Mouse (Mus musculus): ENCODE results near the gene C77080. TPM values are rescaled to one million over a fixed set of nuclear protein-coding genes. Genes with fewer than 3 reads are reported as not detected.
A peak's percentile ranks its signal among the peaks of the same experiment; 100 is the strongest.

Gene C77080
- polyA plus RNA-seq, 1 experiment from 2014 or later: 0.47 TPM

DNA sequence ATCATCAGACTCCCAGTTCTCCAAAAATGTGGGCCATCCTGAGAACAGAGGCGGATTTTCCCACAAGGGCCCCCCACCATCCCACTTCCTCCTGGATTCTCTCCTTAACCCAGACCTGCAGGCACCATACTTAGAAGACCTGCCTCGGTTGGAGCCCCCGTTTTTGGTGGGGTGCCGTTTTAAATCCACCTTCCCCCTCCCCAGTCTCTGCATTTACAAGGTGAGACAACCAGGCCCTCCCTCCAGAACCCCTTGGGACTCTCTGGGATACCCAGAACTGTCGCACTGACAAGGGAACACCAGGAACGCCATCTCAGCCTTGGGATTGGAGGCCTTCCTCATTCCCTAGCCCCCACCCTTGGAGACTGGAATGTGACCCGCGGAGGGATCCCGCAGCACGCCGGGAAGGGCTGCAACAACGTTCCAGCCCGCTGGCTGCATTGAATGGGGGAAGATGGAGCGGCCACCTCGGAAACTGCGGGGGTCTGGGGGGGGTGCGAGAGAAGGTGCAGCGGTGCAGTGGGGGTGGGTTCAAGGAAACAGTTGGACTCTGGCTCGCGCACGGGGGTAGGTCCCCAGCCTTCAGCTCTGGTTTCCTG lies 23.3 kb downstream of the C77080 start:
- WGBS (ENCODE audit: insufficient replicate concordance): 19% methylated on average over 21 of the region's 21 CpGs
- Histone ChIP-seq H3K4me2 (peak overlapping the region; percentile 95), H3K9me3 (replicated peaks) (no peaks in the 10 kb centered on the region), H3K36me3 (no peaks in the 10 kb centered on the region), H3K27me3 (peaks cover 58% of the 10 kb centered on the region), H3K4me3 (replicated peaks) (peak overlapping the region; percentile 68), H3K9ac (no peak overlapping the region), H3K4me1 (replicated peaks) (peaks cover 73% of the 10 kb centered on the region), H3K27ac (no peak overlapping the region)
- no peak for ATAC-seq (ENCODE audit: low read depth)
- no peak for DNase-seq

DNA sequence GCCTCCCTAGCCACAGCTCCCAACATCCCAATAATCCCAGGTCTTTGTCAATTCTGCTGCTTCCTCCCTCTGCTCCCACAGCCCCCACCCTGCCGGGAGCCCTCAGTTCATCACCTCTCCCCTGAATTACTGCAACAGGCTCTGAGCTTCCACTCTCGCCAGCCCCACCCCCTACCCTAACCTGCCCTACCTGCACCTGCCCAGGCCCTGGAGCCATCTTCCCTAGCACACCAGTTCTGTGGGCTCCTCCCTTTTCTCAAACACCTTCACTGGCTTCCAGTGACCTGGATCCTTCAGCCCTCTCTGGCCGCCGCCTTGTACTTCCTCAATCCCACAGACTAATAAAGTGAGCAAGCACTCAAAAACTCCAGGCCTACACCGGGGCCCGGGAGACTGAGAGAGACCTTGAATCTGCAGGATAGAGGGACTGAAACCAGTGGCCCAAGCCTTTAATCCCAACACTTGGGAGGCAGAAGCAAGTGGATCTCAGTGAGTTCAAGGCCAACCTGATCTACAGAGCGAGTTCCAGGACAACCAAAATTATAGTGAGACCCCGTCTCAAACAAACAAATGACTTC lies 24.9 kb downstream of the C77080 start:
- Histone ChIP-seq H3K27ac (peak overlapping the region; percentile 90), H3K27me3 (peaks cover 49% of the 10 kb centered on the region), H3K9ac (no peak overlapping the region), H3K4me3 (replicated peaks) (no peak overlapping the region), H3K4me1 (replicated peaks) (peaks cover 81% of the 10 kb centered on the region), H3K4me2 (no peak overlapping the region), H3K9me3 (replicated peaks) (no peaks in the 10 kb centered on the region), H3K36me3 (no peaks in the 10 kb centered on the region)
- no peak for ATAC-seq (ENCODE audit: low read depth)
- WGBS (ENCODE audit: insufficient replicate concordance): 61% methylated on average over 8 of the region's 8 CpGs
- no peak for DNase-seq

GRCm38 (mm10) chr4:129235147-129235546 lies 26.1 kb downstream of the C77080 start:
- peak; percentile 77 for DNase-seq
- H3K9ac ChIP-seq: peak overlapping the region; percentile 30; the same call in 1 of the 2 replicates
- no peak overlapping the region for H3K4me3 ChIP-seq (replicated peaks)
- H3K36me3 ChIP-seq: no peaks in the 10 kb centered on the region
- peaks cover 43% of the 10 kb centered on the region for H3K27me3 ChIP-seq
- ATAC-seq (ENCODE audit: low read depth): peak; percentile 65
- H3K27ac ChIP-seq: peak overlapping the region; percentile 90
- 31% methylated on average over 3 of the region's 3 CpGs for WGBS (ENCODE audit: insufficient replicate concordance)
- no peaks in the 10 kb centered on the region for H3K9me3 ChIP-seq (replicated peaks)
- H3K4me2 ChIP-seq: peak overlapping the region; percentile 54
- H3K4me1 ChIP-seq (replicated peaks): peaks cover 92% of the 10 kb centered on the region

GRCm38 (mm10) chr4:129234488-129234887 lies 26.7 kb downstream of the C77080 start:
- DNase-seq (peak; percentile 77), ATAC-seq (ENCODE audit: low read depth) (peak; percentile 75)
- Histone ChIP-seq H3K36me3 (no peaks in the 10 kb centered on the region), H3K27me3 (peaks cover 43% of the 10 kb centered on the region), H3K27ac (peak overlapping the region; percentile 90), H3K9me3 (replicated peaks) (no peaks in the 10 kb centered on the region), H3K4me1 (replicated peaks) (peaks cover 89% of the 10 kb centered on the region), H3K4me2 (peak overlapping the region; percentile 54), H3K9ac (no peak overlapping the region; the same call in 1 of the 2 replicates), H3K4me3 (replicated peaks) (0 out of 2 replicates have a peak overlapping the region, but pooled peaks have one; percentile 6)
- WGBS (ENCODE audit: insufficient replicate concordance): 7% methylated on average over 7 of the region's 7 CpGs

GRCm38 (mm10) chr4:129232561-129233360 lies 28.4 kb downstream of the C77080 start:
- ATAC-seq (ENCODE audit: low read depth) (no peak), DNase-seq (no peak)
- Histone ChIP-seq H3K4me2 (no peak overlapping the region), H3K4me3 (replicated peaks) (no peak overlapping the region), H3K4me1 (replicated peaks) (peaks cover 74% of the 10 kb centered on the region), H3K27me3 (peaks cover 41% of the 10 kb centered on the region), H3K36me3 (no peaks in the 10 kb centered on the region), H3K9me3 (replicated peaks) (no peaks in the 10 kb centered on the region), H3K9ac (no peak overlapping the region), H3K27ac (no peak overlapping the region)
- 82% methylated on average over 9 of the region's 9 CpGs for WGBS (ENCODE audit: insufficient replicate concordance)

GRCm38 (mm10) chr4:129231594-129232450 lies 29.4 kb downstream of the C77080 start:
- Histone ChIP-seq H3K9ac (peak overlapping the region; percentile 44), H3K36me3 (no peaks in the 10 kb centered on the region), H3K27me3 (peaks cover 44% of the 10 kb centered on the region), H3K9me3 (replicated peaks) (no peaks in the 10 kb centered on the region), H3K27ac (peak overlapping the region; percentile 21; the same call in 1 of the 2 replicates), H3K4me3 (replicated peaks) (no peak overlapping the region), H3K4me2 (peak overlapping the region; percentile 42), H3K4me1 (replicated peaks) (peaks cover 74% of the 10 kb centered on the region)
- ATAC-seq (ENCODE audit: low read depth): 0 out of 2 replicates have a peak, but pooled peaks have one; percentile 41
- DNase-seq: peak; percentile 48
- 58% methylated on average over 12 of the region's 12 CpGs for WGBS (ENCODE audit: insufficient replicate concordance)

GRCm38 (mm10) chr4:129230926-129231325 lies 30.3 kb downstream of the C77080 start:
- Histone ChIP-seq H3K36me3 (no peaks in the 10 kb centered on the region), H3K4me3 (replicated peaks) (no peak overlapping the region), H3K27ac (0 out of 2 replicates have a peak overlapping the region, but pooled peaks have one; percentile 21), H3K4me2 (peak overlapping the region; percentile 42), H3K27me3 (peaks cover 53% of the 10 kb centered on the region), H3K9ac (no peak overlapping the region), H3K4me1 (replicated peaks) (peaks cover 65% of the 10 kb centered on the region), H3K9me3 (replicated peaks) (no peaks in the 10 kb centered on the region)
- WGBS (ENCODE audit: insufficient replicate concordance): 47% methylated on average over 8 of the region's 8 CpGs
- DNase-seq (no peak), ATAC-seq (ENCODE audit: low read depth) (no peak)

GRCm38 (mm10) chr4:129227985-129228381 lies 33.2 kb downstream of the C77080 start:
- 47% methylated on average over 8 of the region's 8 CpGs for WGBS (ENCODE audit: insufficient replicate concordance)
- H3K27ac ChIP-seq: no peak overlapping the region
- H3K36me3 ChIP-seq: no peaks in the 10 kb centered on the region
- DNase-seq (no peak), ATAC-seq (ENCODE audit: low read depth) (no peak)
- no peak overlapping the region for H3K4me3 ChIP-seq (replicated peaks)
- H3K4me2 ChIP-seq: peak overlapping the region; percentile 23; the same call in 1 of the 2 replicates
- H3K9ac ChIP-seq: no peak overlapping the region
- peaks cover 83% of the 10 kb centered on the region for H3K27me3 ChIP-seq
- H3K9me3 ChIP-seq (replicated peaks): no peaks in the 10 kb centered on the region
- peaks cover 49% of the 10 kb centered on the region for H3K4me1 ChIP-seq (replicated peaks)

- Histone ChIP-seq H3K36me3 (no peaks in the 10 kb centered on the region), H3K4me3 (replicated peaks) (no peak overlapping the region), H3K9ac (no peak overlapping the region), H3K27me3 (peaks cover 86% of the 10 kb centered on the region), H3K9me3 (replicated peaks) (no peaks in the 10 kb centered on the region), H3K4me2 (peak overlapping the region; percentile 23; the same call in 1 of the 2 replicates), H3K4me1 (replicated peaks) (peaks cover 43% of the 10 kb centered on the region), H3K27ac (no peak overlapping the region)
- ATAC-seq (ENCODE audit: low read depth) (no peak), DNase-seq (no peak)
- WGBS (ENCODE audit: insufficient replicate concordance): 22% methylated on average over 22 of the region's 22 CpGs
Observed at GRCm38 (mm10) chr4:129227170-129227984, 33.8 kb downstream of the C77080 start.

DNA sequence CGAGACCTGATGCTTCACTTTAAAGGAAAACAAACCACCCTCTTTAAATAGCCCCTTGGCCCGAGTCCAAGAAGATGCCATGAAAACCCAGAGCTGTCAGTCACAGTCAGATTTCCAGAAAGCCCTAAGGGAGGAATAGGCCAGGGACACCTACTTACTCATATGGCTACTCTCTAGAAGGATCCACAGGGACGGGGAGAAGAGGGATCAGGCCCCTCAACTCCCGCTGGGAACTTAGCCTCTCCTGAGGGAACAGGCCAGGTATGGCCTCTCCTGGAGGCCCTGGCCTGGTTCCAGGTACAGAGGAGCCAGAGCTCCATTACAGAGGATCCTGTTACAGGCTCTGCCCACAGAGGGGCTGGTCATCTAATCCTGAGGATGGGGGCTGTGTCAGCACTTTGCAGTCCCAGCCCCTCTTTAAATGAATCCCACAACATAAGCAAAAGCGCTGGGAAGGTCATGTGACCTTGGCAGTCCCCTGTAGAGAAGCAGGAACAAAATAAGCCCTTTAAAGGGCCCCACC lies 34.7 kb downstream of the C77080 start:
- no peaks in the 10 kb centered on the region for H3K36me3 ChIP-seq
- no peak for DNase-seq
- no peaks in the 10 kb centered on the region for H3K9me3 ChIP-seq (replicated peaks)
- no peak overlapping the region for H3K4me2 ChIP-seq
- no peak overlapping the region for H3K27ac ChIP-seq
- H3K4me1 ChIP-seq (replicated peaks): peaks cover 39% of the 10 kb centered on the region
- peaks cover 90% of the 10 kb centered on the region for H3K27me3 ChIP-seq
- no peak overlapping the region for H3K9ac ChIP-seq
- H3K4me3 ChIP-seq (replicated peaks): no peak overlapping the region
- WGBS (ENCODE audit: insufficient replicate concordance): 31% methylated on average over 5 of the region's 5 CpGs
- no peak for ATAC-seq (ENCODE audit: low read depth)
